Mouse (Mus musculus) heart, postnatal 0 days (tissue): ENCODE data around the gene Gm37240. TPM values are rescaled to one million over a fixed set of nuclear protein-coding genes. Genes with fewer than 3 reads are reported as not detected.
A peak's percentile ranks its signal among the peaks of the same experiment; 100 is the strongest.

Experiments used
- ATAC-seq: fragments of 200-750 bp; cut with Nextera tagmentation; 2 replicates; pipeline ENCODE4 v1.8.0; 2017; ENCODE audit warnings: low read depth, moderate number of reproducible peaks, moderate library complexity; ENCODE audit not compliant: insufficient read depth
- DNase-seq: peaks from one replicate; pipeline ENCODE4 v3.0.0-alpha.2; 2016; ENCODE audit warnings: low spot score
- H3K27ac ChIP-seq: fragments of 300-500 bp; sonication (generic); 2 replicates; pipeline ENCODE4 v1.5.1; 2014; ENCODE audit warnings: low read depth, mild to moderate bottlenecking
- H3K27me3 ChIP-seq: fragments of 300-500 bp; sonication (generic); 2 replicates; pipeline ENCODE4 v1.6.1; 2014; ENCODE audit warnings: low read length, mixed read lengths; ENCODE audit not compliant: control insufficient read depth, insufficient read depth
- H3K36me3 ChIP-seq: fragments of 300-500 bp; sonication (generic); replicated peaks from 2 replicates; pipeline ENCODE4 v1.6.1; 2014; ENCODE audit warnings: low read length, mixed read lengths; ENCODE audit not compliant: control insufficient read depth, insufficient read depth
- H3K4me1 ChIP-seq: fragments of 300-500 bp; sonication (generic); 2 replicates; pipeline ENCODE4 v1.6.1; 2014; ENCODE audit warnings: antibody characterized with exemption; ENCODE audit not compliant: control insufficient read depth, insufficient read depth
- H3K4me2 ChIP-seq: fragments of 300-500 bp; sonication (generic); 2 replicates; pipeline ENCODE4 v1.6.1; 2014; ENCODE audit warnings: low read depth, mild to moderate bottlenecking, low read length, moderate library complexity
- H3K4me3 ChIP-seq: fragments of 300-500 bp; sonication (generic); 2 replicates; pipeline ENCODE4 v1.5.1; 2014; ENCODE audit warnings: low read depth, low read length
- H3K9ac ChIP-seq: fragments of 300-500 bp; sonication (generic); replicated peaks from 2 replicates; pipeline ENCODE4 v1.6.1; 2014; ENCODE audit warnings: low read depth, low read length, mixed read lengths
- H3K9me3 ChIP-seq: fragments of 300-500 bp; sonication (generic); replicated peaks from 2 replicates; pipeline ENCODE4 v1.6.1; 2016; ENCODE audit warnings: low read length; ENCODE audit not compliant: control insufficient read depth
- CTCF ChIP-seq: IDR thresholded peaks from 2 replicates; pipeline ENCODE4 v1.5.1; 2016; ENCODE audit warnings: antibody characterized with exemption, control low read depth, low read depth
- EP300 ChIP-seq: IDR thresholded peaks from 2 replicates; pipeline ENCODE4 v1.6.1; 2016; ENCODE audit warnings: antibody characterized with exemption, low read depth
- WGBS: fragments of 180-500 bp; shearing (Covaris S2); extraction: QIAGEN DNeasy Blood & Tissue Kit; methylation state at CpG from one replicate; pipeline ENCODE4 v1.1.7; 2014; 5-methylcytosine and 5-hydroxymethylcytosine counted together
- polyA plus RNA-seq: library from polyadenylated mRNA; unstranded; fragments of >200 nt; fragmentation: Nextera tagmentation; extraction: Ambion mirVana; gene quantifications from 2 replicates; pipeline ENCODE4 v1.2.1, GENCODE M21; 2015
- total RNA-seq: library from RNA; depleted of rRNA; stranded (reverse); fragments of >200 nt; gene quantifications from 2 replicates; pipeline ENCODE4 v1.2.3, GENCODE M21; 2014; ENCODE audit warnings: low replicate concordance

Gm37240 gene
- total and polyA plus RNA-seq, 2 experiments from 2014 or later = 21.7 to 72.1 TPM

GRCm38 (mm10) chr3:85603811-85604210, 283.5 kb downstream of the Gm37240 start:
- Histone ChIP-seq H3K27me3 (no peaks in the 10 kb centered on the region), H3K9me3 (no peaks in the 10 kb centered on the region), H3K4me3 (no peak overlapping the region), H3K4me1 (peaks cover 24% of the 10 kb centered on the region), H3K36me3 (no peaks in the 10 kb centered on the region), H3K9ac (no peak overlapping the region), H3K4me2 (no peak overlapping the region), H3K27ac (no peak overlapping the region)
- WGBS = 81% methylated on average over 1 of the region's 1 CpGs
- no peak for TF ChIP-seq EP300
- no peak for TF ChIP-seq CTCF
- DNase-seq (no peak), ATAC-seq (no peak)

- 0 out of 2 replicates have a peak, but pooled peaks have one; percentile 36 for ATAC-seq
- Histone ChIP-seq H3K27ac (peak overlapping the region; percentile 72), H3K4me3 (no peak overlapping the region), H3K36me3 (no peaks in the 10 kb centered on the region), H3K27me3 (no peaks in the 10 kb centered on the region), H3K4me2 (no peak overlapping the region), H3K9me3 (no peaks in the 10 kb centered on the region), H3K4me1 (peaks cover 24% of the 10 kb centered on the region), H3K9ac (0 out of 2 replicates have a peak overlapping the region, but pooled peaks have one; percentile 8)
- TF ChIP-seq CTCF (no peak), EP300 (no peak)
- DNase-seq = no peak
- WGBS = 11% methylated on average over 3 of the region's 3 CpGs
Measured at GRCm38 (mm10) chr3:85601841-85602305, 285.4 kb downstream of the Gm37240 start.

DNA sequence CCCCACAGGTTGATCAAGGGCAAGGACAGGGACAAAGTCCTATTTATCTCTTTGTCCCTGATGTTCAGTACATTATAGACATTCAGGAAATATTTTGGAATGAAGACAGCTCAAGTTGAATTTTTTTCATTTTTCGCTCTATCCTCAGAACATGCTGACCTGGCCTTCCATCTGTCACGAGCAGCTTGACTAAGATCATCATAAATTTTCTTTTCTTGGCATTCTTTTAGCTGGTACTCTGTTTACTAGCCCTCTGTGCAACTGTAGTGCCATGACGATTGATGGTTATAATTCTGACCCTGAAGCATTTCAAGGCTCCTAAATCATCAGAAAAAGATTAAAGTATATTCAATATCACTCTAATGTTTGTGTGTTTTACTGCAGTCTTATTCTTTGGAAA, 287.8 kb downstream of the Gm37240 start:
- ATAC-seq = no peak
- TF ChIP-seq EP300 (no peak), CTCF (no peak)
- WGBS = 88% methylated on average over 3 of the region's 3 CpGs

DNA sequence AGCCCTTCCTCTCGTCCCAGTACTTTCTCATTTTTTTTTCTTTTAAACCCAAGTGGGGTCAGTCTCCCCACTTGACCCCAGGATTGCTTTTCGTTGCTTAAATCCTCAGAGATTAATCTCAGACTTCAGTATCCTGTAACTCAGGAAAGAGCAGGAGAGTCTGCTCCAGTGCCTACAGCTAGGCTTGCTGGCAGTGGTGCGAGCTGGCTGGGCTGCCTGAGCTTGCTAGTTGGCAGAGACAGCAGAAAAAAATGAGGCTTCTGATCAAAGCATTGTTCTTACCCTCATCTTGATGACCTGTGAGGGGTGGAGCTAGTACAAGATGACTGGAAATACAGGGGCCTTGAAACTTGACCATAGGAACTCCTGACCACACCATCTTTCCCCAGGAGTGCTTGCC, 292.9 kb downstream of the Gm37240 start:
- no peaks in the 10 kb centered on the region for H3K27me3 ChIP-seq
- no peak overlapping the region for H3K27ac ChIP-seq
- 67% methylated on average over 3 of the region's 3 CpGs for WGBS
- no peak overlapping the region for H3K9ac ChIP-seq
- H3K4me1 ChIP-seq = peaks cover 24% of the 10 kb centered on the region
- H3K4me2 ChIP-seq = no peak overlapping the region
- TF ChIP-seq EP300 (no peak), CTCF (no peak)
- no peak for DNase-seq
- H3K9me3 ChIP-seq = no peaks in the 10 kb centered on the region
- H3K4me3 ChIP-seq = no peak overlapping the region
- ATAC-seq = no peak
- H3K36me3 ChIP-seq = no peaks in the 10 kb centered on the region

More for the DNA sequence above, 287.8 kb downstream of the Gm37240 start:
- H3K4me3 ChIP-seq = no peak overlapping the region
- H3K9me3 ChIP-seq = no peaks in the 10 kb centered on the region
- no peaks in the 10 kb centered on the region for H3K36me3 ChIP-seq
- no peak overlapping the region for H3K27ac ChIP-seq
- H3K9ac ChIP-seq = no peak overlapping the region
- no peak for DNase-seq
- no peak overlapping the region for H3K4me2 ChIP-seq
- H3K27me3 ChIP-seq = no peaks in the 10 kb centered on the region
- peaks cover 17% of the 10 kb centered on the region for H3K4me1 ChIP-seq

- no peak for DNase-seq
- peak overlapping the region; percentile 77 for H3K27ac ChIP-seq
Measured at GRCm38 (mm10) chr3:85592640-85593252, 294.6 kb downstream of the Gm37240 start.

More at GRCm38 (mm10) chr3:85592640-85593252, 294.6 kb downstream of the Gm37240 start:
- no peak for ATAC-seq
- Histone ChIP-seq H3K4me1 (peaks cover 36% of the 10 kb centered on the region), H3K9ac (no peak overlapping the region), H3K36me3 (no peaks in the 10 kb centered on the region), H3K9me3 (no peaks in the 10 kb centered on the region), H3K27me3 (no peaks in the 10 kb centered on the region), H3K4me3 (no peak overlapping the region), H3K4me2 (no peak overlapping the region)
- 70% methylated on average over 5 of the region's 5 CpGs for WGBS
- TF ChIP-seq CTCF (no peak), EP300 (no peak)
